Mouse (Mus musculus): Measurements from ENCODE around the gene Pigo.

Gene Pigo

DNA sequence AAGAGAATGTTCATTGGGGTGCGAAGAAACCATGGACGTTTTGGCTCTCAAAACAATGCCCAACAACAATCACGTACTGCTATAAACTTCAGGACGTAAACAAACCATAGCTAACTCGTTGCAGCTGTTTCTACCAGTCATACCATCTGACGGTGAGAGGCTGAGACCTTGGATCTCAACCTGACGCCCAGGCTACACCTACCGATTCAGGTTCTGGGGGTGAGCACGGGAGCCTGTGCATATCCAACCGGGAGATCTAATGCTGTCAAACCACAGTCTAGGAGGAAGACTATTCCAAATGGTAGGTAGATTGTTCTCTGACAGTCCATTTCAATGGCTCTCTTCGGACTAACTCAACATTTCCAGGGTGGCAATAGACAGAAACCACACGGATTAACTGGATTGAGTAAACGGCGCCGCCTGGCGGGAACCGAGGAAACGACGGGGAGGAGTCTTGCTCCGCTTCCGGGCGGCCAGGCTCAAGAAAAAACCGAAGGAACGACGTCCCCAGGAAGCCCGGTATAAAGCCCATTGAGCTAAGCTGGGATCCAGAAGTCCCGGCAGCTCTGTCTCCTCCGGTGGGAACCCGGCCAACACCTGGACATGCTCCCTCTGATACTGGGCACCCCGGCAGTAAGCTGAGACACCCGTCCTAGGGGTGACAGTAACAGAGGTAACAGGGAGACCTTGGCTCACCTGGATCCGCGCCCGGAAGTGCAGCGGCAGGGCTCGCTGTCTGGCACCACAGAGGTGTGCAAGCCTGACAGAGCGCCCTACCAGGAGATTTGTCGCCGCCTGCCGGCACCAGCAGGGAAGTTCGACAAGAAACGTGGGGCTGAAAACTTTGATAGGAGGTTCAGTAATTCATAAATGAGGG, at the start of gene Pigo:
Pigo (minus strand) TSS at position 736 of the 877 bp plus-strand sequence.
- DNase-seq (ENCODE audit: low spot score in 2 of 2) = peak; percentile 88 to 90

DNA sequence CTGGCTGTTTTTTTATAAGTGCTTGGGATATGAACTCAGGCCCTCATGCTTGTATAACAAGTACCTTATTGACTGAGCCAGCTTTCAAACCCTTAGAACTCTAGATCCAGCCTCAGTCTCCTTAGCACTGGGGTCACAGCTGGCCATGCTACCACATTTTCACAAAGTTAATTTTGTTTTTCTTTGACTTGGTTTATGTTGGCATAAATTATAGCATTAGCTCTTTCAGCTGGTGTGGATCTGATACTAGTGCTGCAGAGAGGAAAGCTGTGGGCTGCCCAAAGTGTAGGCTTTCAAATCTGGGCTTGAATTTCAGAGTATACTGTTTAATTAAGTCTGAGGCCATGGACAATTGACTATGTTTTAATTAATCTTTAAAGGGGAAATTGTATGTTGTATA, 49.3 kb upstream of the Pigo start:
- DNase-seq (ENCODE audit: low spot score in 2 of 2) = no peak

DNA sequence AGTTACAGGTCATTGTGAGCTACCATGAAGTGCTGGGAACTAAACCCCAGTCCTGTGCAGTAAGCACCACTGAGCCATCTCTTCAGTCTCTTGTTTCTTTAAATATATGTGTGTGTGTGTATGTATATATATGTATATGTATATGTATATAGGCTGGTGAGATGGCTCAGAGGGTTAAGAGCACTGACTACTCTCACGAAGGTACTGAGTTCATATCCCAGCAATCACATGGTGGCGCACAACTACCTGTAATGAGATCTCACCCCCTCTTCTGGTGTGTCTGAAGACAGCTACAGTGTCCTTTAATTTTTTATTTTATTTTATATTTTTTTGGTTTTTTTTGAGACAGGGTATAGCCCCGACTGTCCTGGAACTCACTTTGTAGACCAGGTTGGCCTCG, 39.9 kb upstream of the Pigo start:
- DNase-seq (ENCODE audit: low spot score in 2 of 2) = no peak

DNA sequence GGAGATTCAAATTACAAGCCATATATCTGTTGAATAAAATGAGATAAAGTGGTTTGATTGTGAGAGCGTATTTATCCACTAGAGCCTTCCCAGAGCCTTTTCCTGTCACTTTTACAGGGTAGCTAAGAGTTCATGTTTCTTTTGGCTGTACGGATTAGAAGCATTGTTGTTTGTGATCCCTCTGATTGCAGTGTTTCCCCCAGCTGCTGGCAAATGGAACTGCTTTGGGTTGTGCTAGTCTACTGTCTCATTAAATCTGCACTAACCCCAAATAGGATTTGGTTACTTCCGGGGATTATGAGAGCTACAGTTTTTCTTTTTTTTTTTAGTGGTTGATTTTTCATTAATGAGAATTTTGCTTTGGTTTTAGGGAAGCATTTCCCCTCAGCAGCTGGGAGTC, 34.7 kb upstream of the Pigo start:
- DNase-seq (ENCODE audit: low spot score in 2 of 2) = no peak

DNA sequence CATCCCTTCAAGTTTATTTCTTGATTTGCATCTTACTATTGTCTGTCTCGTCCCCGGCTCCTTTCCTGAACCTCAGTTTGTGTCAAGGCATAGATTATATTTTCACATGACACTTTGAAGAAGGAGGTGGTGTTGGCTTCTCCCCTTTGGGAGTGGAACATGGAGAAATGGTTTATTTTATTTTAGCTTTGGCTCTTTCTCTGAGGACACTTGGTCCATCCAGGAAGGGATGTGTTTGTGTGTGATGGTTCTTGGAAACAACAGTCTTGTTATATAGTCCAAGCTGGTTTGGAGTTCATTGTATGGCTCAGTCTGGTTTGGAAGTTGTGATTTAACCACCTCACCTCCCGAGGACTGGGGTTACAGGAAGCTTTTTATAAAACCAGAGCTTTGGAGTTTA, 34.1 kb upstream of the Pigo start:
- DNase-seq (ENCODE audit: low spot score in 2 of 2) = no peak

DNA sequence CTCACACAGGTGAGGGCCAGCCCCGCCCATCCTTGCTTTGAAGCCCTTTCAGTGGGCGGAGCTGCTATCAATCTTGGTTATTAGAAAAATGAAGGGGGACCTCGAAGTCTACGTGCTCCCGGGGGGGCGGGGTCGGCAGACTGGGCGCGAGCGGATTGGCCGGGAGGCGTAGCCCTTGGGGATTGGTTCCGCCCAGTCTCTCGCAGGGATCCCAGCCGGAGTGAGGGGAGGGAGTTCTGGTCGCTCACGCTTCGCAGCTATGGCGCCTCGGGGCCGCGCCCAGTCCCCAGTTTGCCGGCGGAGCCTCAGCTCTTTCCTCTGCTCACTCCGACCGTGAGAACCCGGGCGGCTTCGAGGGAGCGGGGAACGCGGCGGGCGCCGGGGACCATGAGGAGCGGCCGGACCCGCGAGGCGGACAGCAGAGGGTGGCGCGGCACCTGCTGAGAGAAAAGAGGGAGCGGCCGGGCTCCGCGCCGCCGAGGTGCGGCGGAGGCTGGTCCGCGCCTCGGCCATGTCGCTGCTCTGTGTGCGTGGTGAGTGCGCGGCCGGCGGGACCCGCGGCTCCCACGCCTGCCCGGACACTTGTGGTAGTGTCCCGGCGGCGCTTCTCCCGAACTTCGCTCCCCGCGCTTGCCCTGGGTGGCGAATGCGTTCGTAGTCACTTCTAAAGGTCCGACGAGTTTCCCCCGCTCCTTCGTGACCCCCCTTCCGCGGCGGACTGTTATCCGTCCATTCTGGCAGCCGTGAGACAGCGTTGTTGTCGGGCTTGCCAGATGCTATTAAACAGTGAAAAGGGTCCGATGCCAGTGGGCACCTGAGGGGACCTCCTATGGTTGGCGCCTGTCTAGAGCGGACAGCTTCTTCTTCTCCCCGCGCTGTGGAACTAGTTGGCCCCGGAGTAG, 33.4 kb upstream of the Pigo start, which contains the start of gene Unc13b:
Unc13b (plus strand) TSS at position 201 of the 902 bp plus-strand sequence.
- peak; percentile 84 to 87 for DNase-seq (ENCODE audit: low spot score in 2 of 2)

DNA sequence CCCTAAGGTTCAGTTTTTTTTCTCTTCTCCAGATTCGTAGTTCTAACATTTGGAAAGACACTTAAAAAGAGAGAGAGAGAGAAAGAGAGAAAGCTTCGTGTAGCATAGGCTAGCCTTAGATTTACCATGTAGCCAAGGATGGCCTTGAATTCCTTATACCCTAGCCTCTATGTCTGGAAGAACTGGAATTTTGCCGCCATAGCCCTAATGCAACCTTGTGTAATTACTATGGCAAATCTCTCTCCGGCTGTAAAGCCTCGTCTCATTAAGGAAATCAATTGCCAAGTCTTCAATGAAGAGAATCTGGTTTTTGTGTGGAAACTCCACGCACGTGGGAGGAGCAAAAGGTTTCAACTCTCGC, 32.8 kb upstream of the Pigo start:
- no peak for DNase-seq (ENCODE audit: low spot score in 2 of 2)

DNA sequence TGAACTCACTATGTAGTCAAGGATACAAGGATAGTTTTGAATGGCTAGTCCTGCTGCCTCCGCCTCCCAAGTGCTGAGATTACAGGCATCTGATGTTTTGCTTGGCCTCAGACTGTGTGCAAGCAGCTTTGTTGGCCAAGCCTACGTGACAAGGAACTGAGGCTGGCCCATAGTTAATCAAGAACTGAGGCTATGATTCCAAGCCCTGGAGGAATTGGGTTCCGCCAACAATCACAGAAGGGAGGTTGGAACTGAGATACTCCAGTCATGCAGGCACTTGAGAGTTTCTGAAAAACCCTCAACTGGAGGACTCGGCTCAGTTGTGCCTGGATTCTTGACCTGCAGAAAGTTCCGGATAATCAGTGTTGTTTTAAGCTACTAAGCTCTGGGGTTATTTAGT, 32.0 kb upstream of the Pigo start:
- no peak for DNase-seq (ENCODE audit: low spot score in 2 of 2)

DNA sequence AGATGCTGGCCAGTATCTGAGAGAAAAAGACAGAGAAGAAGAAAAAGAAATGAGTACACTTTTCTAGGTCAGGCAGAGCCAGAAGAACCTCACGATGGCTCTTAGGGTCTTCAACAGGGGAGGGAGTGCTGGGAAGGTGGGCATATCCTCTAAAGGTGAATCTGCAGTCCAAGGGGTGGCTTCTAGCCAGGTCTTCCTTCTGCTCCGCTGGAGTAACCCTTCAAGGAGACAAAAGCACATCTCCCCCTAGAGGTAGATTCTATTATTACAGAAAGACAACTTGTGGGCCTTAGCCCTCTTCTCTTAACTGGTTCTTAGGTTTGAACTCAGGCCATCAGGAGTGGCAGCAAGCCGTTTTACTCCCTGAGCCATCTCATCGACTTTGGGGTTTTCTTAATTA, 27.0 kb upstream of the Pigo start:
- no peak for DNase-seq (ENCODE audit: low spot score in 2 of 2)

DNA sequence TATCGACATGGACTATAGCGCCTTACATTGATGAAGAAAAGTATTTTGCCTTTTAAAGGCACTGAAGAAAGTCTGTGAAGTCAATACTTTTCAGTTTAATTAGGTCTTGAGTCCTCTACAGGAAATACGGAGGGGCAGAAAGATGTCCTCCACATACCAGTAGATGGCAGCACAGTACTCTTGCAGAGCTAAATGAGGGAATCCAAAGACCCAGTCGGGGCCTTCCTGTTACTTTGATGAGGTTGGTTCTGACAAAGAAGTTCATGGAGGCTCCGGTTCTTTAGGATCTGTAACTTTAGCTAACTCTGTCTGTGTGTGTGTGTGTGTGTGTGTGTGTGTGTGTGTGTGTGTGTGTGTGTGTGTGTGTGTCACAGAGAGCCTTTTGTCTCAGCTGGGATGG, 21.6 kb upstream of the Pigo start:
- DNase-seq (ENCODE audit: low spot score in 2 of 2) = no peak

DNA sequence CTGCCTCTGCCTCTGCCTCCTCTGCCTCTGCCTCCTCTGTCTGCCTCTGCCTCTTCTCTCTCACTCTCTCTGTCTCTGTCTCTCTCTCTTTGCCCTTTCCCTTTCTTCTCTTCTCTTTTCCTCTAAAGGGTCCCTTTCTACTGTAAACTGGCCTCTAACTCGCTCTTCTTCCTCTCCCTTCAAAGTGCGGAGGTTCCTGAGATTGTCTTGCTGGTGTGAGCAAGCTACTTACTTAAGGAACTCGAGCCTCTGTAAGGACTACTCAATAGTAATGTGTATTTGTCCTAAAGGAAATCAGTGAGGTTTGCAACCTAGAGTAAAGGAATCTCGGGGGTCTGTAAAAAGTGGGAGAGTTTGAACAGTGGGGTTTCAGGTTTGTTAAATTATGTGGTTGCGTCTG, 21.0 kb upstream of the Pigo start:
- DNase-seq (ENCODE audit: low spot score in 2 of 2) = no peak

DNA sequence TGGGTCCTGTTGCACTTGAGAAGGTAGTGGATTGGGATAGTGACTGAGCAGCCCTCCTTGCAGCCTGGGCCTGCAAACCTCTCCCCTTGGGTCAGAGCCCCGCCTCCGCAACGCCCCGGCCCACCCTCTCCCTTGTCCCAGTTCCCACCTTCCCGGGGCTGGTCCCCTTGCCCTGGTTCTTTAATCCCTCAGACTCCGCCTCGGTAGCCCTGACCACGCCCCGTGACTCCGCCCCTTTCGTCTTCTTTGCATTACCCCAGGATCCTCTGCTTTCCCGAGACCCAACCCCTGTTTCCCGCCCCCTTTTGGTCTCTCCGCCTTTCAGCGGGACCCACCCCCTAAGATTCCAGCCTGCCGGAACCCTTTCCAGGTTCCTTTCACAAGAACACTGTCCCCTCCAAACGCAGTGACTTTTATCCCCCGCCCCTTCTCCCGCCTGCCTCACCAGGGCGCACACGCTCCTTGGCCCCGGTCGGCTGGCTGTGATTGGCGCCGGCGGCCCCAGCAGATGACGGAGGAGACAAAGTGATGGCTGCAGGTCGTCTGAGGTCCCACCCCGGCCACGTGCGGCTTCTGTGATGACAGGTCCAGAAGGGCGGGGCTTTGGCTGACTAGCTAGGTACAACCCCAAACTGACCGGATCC, 20.2 kb upstream of the Pigo start, which contains the start of gene Fam214b:
Fam214b (minus strand) TSS at position 562 of the 644 bp plus-strand sequence.
- DNase-seq (ENCODE audit: low spot score in 2 of 2) = peak; percentile 90 to 92

DNA sequence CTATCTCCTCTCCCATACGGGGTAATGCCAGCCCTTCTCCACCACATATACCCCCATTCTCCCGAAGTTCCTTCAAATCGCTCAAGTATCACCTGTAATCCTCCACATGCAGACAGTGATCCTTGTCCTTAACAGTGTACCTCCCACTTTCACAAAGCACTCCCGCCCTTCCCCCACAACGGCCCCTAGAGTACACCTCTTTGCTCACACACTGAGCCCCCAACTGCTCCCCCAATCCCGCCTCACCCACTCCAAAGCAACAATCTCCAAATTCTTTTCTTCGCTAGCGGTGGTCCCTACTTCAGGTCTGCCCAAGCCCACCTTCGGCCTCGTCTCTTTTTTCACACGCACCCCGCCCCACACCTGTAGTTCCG, 19.7 kb upstream of the Pigo start:
- DNase-seq (ENCODE audit: low spot score in 2 of 2) = no peak

DNA sequence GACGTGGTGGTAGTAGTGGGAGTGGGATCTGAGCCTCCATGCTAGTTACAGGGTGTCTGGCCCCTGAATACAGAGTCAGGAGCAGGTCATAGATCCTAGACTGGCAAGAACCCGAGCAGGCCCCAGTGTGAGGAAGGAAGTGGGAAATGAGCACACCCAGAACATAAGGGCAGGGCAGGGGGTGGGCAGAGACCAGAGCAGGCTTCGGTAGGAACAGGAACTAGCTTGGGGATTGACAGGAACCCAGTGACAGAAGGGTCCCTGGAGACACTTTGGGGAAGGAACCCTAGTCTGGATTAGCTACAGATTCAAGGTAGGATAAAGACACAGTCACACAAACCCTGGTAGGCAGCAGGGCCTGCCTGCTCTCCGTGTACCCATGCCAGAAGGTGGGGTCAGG, 19.1 kb upstream of the Pigo start:
- no peak for DNase-seq (ENCODE audit: low spot score in 2 of 2)

DNA sequence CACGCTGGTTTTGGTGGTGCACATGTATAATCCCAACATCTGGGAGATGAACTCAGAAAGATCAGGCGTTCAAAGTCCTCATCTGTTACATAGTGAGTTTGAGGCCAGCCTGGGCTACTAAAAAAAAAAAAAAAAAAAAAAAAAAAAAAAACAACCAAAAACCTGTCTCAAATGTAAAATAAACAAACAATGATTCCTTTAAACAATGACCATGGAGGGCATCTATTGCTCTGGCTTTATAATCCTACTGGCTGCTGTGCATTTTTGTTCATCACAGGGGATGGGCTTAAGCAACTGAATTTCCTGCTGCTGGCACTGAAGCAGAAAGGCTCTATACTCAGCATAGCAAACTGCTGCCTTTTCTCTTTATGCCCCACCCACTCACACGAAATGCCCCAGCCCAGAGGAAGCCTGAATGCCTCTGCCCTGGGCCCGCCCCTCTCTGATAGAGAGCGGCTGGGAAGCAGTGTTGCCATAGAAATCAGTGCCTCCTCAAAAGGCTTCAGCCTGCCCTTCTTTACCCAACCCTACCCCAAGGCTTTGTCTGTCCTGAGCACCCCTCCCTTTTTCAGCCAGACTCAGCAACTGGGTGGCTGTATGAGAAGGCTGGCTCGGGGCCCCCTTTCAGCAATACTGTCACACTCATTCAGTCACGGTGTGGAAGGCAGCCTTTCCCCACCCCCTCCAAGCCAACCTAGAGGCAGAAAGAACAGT, 18.2 kb upstream of the Pigo start:
- DNase-seq (ENCODE audit: low spot score in 2 of 2) = no peak

DNA sequence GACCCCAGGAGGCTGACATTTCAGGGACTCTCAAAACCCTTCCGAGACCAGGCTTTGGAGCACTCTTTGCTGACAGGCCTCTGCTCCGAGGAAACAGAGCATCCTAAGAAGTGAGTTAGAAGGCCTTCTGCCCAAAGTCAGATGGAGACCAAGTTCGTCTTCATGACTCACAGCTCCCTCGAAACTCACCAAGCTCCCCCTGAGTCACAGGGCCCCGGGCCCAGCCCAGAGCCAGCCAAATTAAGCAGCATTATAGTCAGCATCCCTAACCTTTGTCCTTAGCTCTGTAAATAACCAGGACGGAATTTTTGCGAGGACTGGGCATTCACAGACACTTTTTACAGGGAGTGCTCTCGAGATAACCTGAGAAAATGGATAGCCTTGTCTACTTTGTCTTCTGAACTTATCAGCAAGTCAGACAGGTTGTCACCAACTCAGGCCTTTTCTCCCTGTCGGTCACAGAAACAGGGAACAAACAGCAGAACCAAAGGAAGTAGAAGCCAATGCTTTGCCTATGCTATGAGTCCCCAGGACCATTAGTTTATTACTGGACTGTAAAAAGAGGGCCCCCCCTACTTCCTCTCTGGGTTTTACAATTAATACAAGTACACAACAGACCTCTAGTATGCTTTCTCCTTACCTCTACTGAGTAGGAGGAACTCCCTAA, 15.4 kb upstream of the Pigo start:
- DNase-seq (ENCODE audit: low spot score in 2 of 2) = no peak

DNA sequence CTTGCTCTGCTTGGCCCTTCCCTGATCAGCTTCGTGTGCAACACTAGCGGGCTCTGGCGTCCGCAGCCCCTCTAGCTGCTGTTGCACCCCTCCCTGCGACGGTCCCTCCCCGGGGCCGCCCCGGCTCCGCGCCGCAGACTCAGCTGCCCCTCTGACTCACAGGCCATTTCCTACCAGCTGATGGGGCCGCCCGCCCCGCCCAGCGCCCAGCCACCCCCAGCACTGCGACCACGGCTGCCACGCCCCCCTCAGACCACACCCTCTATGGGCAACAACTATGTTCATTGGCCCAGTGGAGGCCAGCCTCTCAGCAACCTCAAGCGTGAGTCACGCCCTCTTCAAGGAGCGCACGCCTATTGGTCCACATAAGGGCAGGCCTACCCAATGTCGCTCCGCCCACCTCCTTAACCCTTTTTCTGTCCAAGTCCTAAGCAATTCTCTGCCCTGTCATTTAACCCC, 14.5 kb upstream of the Pigo start:
- DNase-seq (ENCODE audit: low spot score in 2 of 2) = peak; percentile 96 to 98

DNA sequence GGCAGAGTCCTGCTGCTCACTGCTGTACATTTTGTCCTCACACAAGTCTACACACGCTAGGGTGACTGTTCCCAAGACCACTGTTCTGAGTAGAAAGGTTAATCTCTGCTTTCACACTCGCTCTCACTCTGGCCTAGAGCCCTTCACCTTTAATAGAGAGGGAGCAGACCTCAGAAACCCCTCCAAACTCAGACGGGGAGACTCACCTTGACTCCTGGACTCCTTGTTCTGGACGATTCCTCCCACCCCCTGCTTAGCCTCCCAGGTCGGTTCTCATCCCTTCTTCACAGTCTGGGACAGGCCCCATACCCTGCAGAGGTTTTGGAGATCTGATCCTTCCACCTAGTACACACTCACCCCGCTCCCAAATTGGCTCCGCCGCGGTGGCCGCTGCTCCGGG, 14.0 kb upstream of the Pigo start:
- no peak for DNase-seq (ENCODE audit: low spot score in 2 of 2)

DNA sequence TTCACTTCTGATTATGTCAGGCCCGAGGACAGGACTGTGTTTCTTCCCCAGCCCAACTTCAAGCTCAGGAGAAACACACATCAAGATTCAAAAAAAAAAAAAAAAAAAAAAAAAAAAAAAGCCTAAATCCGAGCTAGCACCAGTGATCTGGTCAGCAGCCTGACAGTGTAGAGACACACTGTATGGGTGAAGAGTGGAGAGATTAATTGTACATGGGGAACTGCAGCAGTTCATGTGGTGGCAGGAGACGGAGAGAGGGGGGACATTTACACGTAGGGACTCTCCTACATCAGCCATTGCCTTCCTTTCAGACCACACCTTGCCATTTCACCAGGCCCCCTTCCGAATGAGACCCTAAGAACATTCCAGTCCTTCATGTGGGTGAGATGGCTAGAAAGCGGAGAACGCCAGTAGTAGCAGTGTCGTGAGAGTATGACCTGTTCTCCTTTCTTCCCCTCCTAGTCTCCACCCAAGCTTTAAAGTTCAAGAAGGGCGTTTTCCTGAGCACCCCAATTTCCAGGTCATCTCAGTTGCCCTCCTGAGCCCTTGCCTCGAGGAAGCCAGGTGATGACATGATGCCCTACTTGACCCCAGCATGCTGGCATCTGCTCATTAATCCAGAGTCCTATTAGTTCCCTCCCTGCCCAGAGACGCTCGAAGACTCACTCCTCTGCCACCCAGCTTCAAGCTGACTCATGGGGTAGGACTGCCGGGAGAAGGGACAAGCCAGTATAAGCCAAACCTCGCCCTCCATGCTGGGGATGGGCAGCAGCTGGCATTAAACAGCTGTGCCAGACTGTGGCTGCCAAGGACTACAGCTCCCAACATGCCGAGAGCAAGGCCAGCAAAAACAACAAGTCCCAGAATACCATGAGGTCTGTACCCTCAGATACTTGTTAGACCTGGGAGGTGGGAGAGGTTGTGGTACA, 13.2 kb upstream of the Pigo start:
- no peak for DNase-seq (ENCODE audit: low spot score in 2 of 2)

Data from right cerebral cortex, postnatal 36 days (tissue).